Mouse (Mus musculus): ENCODE data around the gene Carmil2. TPM values are rescaled to one million over a fixed set of nuclear protein-coding genes. Genes with fewer than 3 reads are reported as not detected.

Gene Carmil2
- polyA plus RNA-seq, 1 experiment, result 62.1 TPM

DNA sequence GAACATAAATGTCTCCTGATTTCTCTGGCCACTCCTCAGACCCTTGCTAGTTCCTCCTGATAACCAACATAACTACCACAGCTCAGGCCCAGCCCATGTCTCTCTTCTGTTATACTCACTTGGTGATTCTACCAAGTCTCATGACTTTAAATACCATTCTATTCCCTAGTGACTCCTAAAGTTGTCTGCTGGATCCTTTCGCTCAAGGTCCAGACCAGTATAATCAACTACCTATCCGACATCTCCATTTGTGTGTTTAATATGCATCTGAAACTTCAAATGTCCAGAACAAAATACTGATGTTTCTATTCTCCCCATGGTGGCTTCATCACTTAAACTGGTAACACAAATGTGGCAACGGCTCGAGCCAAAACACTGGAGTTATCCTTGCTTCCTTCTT lies 57.2 kb downstream of the Carmil2 start:
- WGBS, result 89% methylated on average over 4 of the region's 4 CpGs
- Histone ChIP-seq H3K27ac (ENCODE audit: insufficient read depth, low read length) (no peak overlapping the region), H3K36me3 (ENCODE audit: control insufficient read depth, insufficient read depth, low read length) (no peaks in the 10 kb centered on the region), H3K27me3 (ENCODE audit: control insufficient read depth, insufficient read depth, low read length) (no peaks in the 10 kb centered on the region), H3K4me1 (ENCODE audit: control insufficient read depth, insufficient read depth, insufficient read length) (peaks cover 6% of the 10 kb centered on the region; the same call in 1 of the 2 replicates), H3K4me3 (ENCODE audit: extremely low read depth, insufficient read depth, insufficient read length) (no peak overlapping the region)
- TF ChIP-seq CTCF (IDR thresholded peaks at IDR 0.05; ENCODE audit: extremely low read depth, insufficient read depth, insufficient read length, insufficient replicate concordance) (no peak), POLR2A (IDR thresholded peaks at IDR 0.05; ENCODE audit: low read depth, low read length) (no peak)
- no peak for DNase-seq (ENCODE audit: low read depth in 1 of 2, low spot score in 2 of 2)

Other genes with a start within 250 kb of the Carmil2 start
- 8.1 and 14.7 TPM in 2 replicates for gene Tppp3, start 214.7 kb upstream of the Carmil2 start, polyA plus RNA-seq (2012; rRNA removed)
- 15.3 and 18.3 TPM in 2 replicates for gene Zdhhc1, start 189.4 kb upstream of the Carmil2 start, polyA plus RNA-seq (2012; rRNA removed)
- gene Hsd11b2, start 167.5 kb upstream of the Carmil2 start, polyA plus RNA-seq (2012; rRNA removed), result 0.44 and 0.62 TPM in 2 replicates
- 68.3 and 72.0 TPM in 2 replicates for gene Atp6v0d1, start 120.2 kb upstream of the Carmil2 start, polyA plus RNA-seq (2012; rRNA removed)
- gene Ripor1, start 81.0 kb upstream of the Carmil2 start, polyA plus RNA-seq (2012; rRNA removed), result 25.6 and 26.5 TPM in 2 replicates
- gene Ctcf, start 49.7 kb upstream of the Carmil2 start, polyA plus RNA-seq (2012; rRNA removed), result 22.1 and 24.5 TPM in 2 replicates
- 0.14 TPM in 1 of 2 replicates, not detected in the other for gene Agrp, start 48.9 kb upstream of the Carmil2 start, polyA plus RNA-seq (2012; rRNA removed)
- gene Acd, start 14.8 kb downstream of the Carmil2 start, polyA plus RNA-seq (2012; rRNA removed), result 47.3 and 62.1 TPM in 2 replicates
- 8.7 and 12.1 TPM in 2 replicates for gene Pard6a, start 14.9 kb downstream of the Carmil2 start, polyA plus RNA-seq (2012; rRNA removed)
- not detected in 2 replicates for gene 4933405L10Rik, start 21.4 kb downstream of the Carmil2 start, polyA plus RNA-seq (2012; rRNA removed)
- gene Enkd1, start 21.9 kb downstream of the Carmil2 start, polyA plus RNA-seq (2012; rRNA removed), result 4.3 and 6.2 TPM in 2 replicates
- gene Gfod2, start 72.4 kb downstream of the Carmil2 start, polyA plus RNA-seq (2012; rRNA removed), result 2.3 and 2.4 TPM in 2 replicates
- gene Ranbp10, start 141.1 kb downstream of the Carmil2 start, polyA plus RNA-seq (2012; rRNA removed), result 50.0 and 59.9 TPM in 2 replicates
- 0.07 and 0.14 TPM in 2 replicates for gene Tsnaxip1, start 141.5 kb downstream of the Carmil2 start, polyA plus RNA-seq (2012; rRNA removed)
- 14.2 and 16.4 TPM in 2 replicates for gene Cenpt, start 167.0 kb downstream of the Carmil2 start, polyA plus RNA-seq (2012; rRNA removed)
- gene Thap11, start 168.9 kb downstream of the Carmil2 start, polyA plus RNA-seq (2012; rRNA removed), result 33.7 and 41.2 TPM in 2 replicates
- 13.1 and 14.5 TPM in 2 replicates for gene Nutf2, start 174.3 kb downstream of the Carmil2 start, polyA plus RNA-seq (2012; rRNA removed)
- 71.3 and 90.0 TPM in 2 replicates for gene Edc4, start 194.6 kb downstream of the Carmil2 start, polyA plus RNA-seq (2012; rRNA removed)
- gene Nrn1l, start 207.3 kb downstream of the Carmil2 start, polyA plus RNA-seq (2012; rRNA removed), result 3.0 and 3.1 TPM in 2 replicates
- gene Pskh1, start 214.2 kb downstream of the Carmil2 start, polyA plus RNA-seq (2012; rRNA removed), result 24.3 and 30.3 TPM in 2 replicates
- 4,893 and 4,931 TPM in 2 replicates for gene Ctrl, start 247.6 kb downstream of the Carmil2 start, polyA plus RNA-seq (2012; rRNA removed)